Mouse (Mus musculus) stomach, embryonic 14.5 days (tissue): ENCODE data around the gene Sertad2. TPM values are rescaled to one million over a fixed set of nuclear protein-coding genes. Genes with fewer than 3 reads are reported as not detected.

ENCODE experiments used
- ATAC-seq: fragments of 200-750 bp; cut with Nextera tagmentation; 2 replicates; pipeline ENCODE4 v1.8.0; 2017; ENCODE audit warnings: low read depth, moderate TSS enrichment; ENCODE audit not compliant: insufficient number of reproducible peaks, insufficient read depth, low FRiP score
- H3K27ac ChIP-seq: fragments of 300-500 bp; sonication (generic); 2 replicates; pipeline ENCODE4 v1.5.1; 2014; ENCODE audit warnings: mild to moderate bottlenecking, low read length, moderate library complexity, mixed read lengths
- H3K27me3 ChIP-seq: fragments of 300-500 bp; sonication (generic); 2 replicates; pipeline ENCODE4 v1.6.1; 2014; ENCODE audit warnings: low read length, control low read depth, mixed read lengths; ENCODE audit not compliant: control insufficient read depth, insufficient read depth
- H3K36me3 ChIP-seq: fragments of 300-500 bp; sonication (generic); 2 replicates; pipeline ENCODE4 v1.6.1; 2014; ENCODE audit warnings: mild to moderate bottlenecking, control low read depth, low read length, moderate library complexity, mixed read lengths; ENCODE audit not compliant: control insufficient read depth, insufficient read depth
- H3K4me1 ChIP-seq: fragments of 300-500 bp; sonication (generic); 2 replicates; pipeline ENCODE4 v1.6.1; 2014; ENCODE audit warnings: low read length, control low read depth, mixed read lengths; ENCODE audit not compliant: control insufficient read depth, insufficient read depth
- H3K4me2 ChIP-seq: fragments of 300-500 bp; sonication (generic); replicated peaks from 2 replicates; pipeline ENCODE4 v1.6.1; 2014; ENCODE audit warnings: low read depth, low read length, control low read depth
- H3K4me3 ChIP-seq: fragments of 300-500 bp; sonication (generic); 2 replicates; pipeline ENCODE4 v1.5.1; 2014; ENCODE audit warnings: low read depth, low read length, control low read depth
- H3K9ac ChIP-seq: fragments of 300-500 bp; sonication (generic); replicated peaks from 2 replicates; pipeline ENCODE4 v1.6.1; 2014; ENCODE audit warnings: low read depth, mild to moderate bottlenecking, control low read depth, low read length, moderate library complexity, mixed read lengths
- H3K9me3 ChIP-seq: fragments of 300-500 bp; sonication (generic); 2 replicates; pipeline ENCODE4 v1.6.1; 2016; ENCODE audit warnings: low read depth, low read length, control low read depth; ENCODE audit not compliant: control insufficient read depth
- WGBS: fragments of 180-500 bp; shearing (Covaris S2); extraction: QIAGEN DNeasy Blood & Tissue Kit; methylation state at CpG from one replicate; pipeline ENCODE4 v1.1.7; 2014; 5-methylcytosine and 5-hydroxymethylcytosine counted together
- polyA plus RNA-seq: library from polyadenylated mRNA; unstranded; fragments of >200 nt; fragmentation: Nextera tagmentation; extraction: Ambion mirVana; gene quantifications from 2 replicates; pipeline ENCODE4 v1.2.1, GENCODE M21; 2014

The Sertad2 gene
- polyA plus RNA-seq, 1 experiment from 2014 or later = 32.6 TPM

GRCm38 (mm10) chr11:20646986-20647726, 104.1 kb downstream of the Sertad2 start:
- no peak overlapping the region for H3K4me2 ChIP-seq
- H3K9me3 ChIP-seq = no peaks in the 10 kb centered on the region
- H3K9ac ChIP-seq = no peak overlapping the region
- 34% methylated on average over 10 of the region's 10 CpGs for WGBS
- peaks cover 35% of the 10 kb centered on the region for H3K4me1 ChIP-seq
- H3K27me3 ChIP-seq = no peaks in the 10 kb centered on the region
- no peak for ATAC-seq
- peaks cover 10% of the 10 kb centered on the region for H3K36me3 ChIP-seq
- peak overlapping the region; percentile 48 for H3K27ac ChIP-seq
- H3K4me3 ChIP-seq = no peak overlapping the region

DNA sequence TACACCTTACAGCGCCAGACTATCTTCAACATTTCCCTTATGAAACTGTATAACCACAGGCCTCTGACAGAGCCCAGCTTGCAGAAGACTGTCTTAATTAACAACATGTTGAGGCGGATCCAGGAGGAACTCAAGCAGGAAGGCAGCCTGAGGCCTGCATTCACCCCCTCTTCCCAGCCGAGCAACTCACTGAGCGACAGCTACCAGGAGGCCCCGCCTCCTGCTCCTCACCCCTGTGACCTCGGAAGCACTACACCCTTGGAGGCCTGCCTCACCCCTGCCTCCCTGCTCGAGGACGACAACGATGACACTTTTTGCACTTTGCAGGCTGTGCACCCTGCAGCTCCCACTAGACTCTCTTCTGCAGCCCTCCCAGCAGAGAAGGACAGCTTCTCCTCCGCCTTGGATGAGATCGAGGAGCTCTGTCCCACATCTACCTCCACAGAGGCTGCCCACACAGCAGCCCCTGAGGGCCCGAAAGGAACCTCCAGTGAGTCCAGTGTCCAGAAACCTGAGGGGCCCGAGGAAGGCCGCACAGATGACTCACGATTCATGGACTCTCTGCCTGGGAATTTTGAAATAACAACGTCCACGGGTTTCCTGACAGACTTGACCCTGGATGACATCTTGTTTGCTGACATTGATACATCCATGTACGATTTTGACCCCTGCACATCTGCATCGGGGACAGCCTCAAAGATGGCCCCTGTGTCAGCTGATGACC, 105.0 kb downstream of the Sertad2 start:
- Histone ChIP-seq H3K4me2 (no peak overlapping the region), H3K9me3 (no peaks in the 10 kb centered on the region), H3K27ac (peak overlapping the region; percentile 48), H3K9ac (no peak overlapping the region), H3K36me3 (peaks cover 14% of the 10 kb centered on the region), H3K4me1 (peaks cover 35% of the 10 kb centered on the region), H3K27me3 (no peaks in the 10 kb centered on the region), H3K4me3 (no peak overlapping the region)
- ATAC-seq = peak; percentile 40; the same call in 1 of the 2 replicates
- WGBS = 45% methylated on average over 19 of the region's 19 CpGs

GRCm38 (mm10) chr11:20649477-20649876, 106.4 kb downstream of the Sertad2 start:
- Histone ChIP-seq H3K27ac (no peak overlapping the region), H3K4me2 (no peak overlapping the region), H3K27me3 (no peaks in the 10 kb centered on the region), H3K9ac (no peak overlapping the region), H3K36me3 (peaks cover 14% of the 10 kb centered on the region), H3K4me1 (peaks cover 35% of the 10 kb centered on the region), H3K9me3 (no peaks in the 10 kb centered on the region), H3K4me3 (no peak overlapping the region)
- no peak for ATAC-seq
- 85% methylated on average over 5 of the region's 5 CpGs for WGBS

DNA sequence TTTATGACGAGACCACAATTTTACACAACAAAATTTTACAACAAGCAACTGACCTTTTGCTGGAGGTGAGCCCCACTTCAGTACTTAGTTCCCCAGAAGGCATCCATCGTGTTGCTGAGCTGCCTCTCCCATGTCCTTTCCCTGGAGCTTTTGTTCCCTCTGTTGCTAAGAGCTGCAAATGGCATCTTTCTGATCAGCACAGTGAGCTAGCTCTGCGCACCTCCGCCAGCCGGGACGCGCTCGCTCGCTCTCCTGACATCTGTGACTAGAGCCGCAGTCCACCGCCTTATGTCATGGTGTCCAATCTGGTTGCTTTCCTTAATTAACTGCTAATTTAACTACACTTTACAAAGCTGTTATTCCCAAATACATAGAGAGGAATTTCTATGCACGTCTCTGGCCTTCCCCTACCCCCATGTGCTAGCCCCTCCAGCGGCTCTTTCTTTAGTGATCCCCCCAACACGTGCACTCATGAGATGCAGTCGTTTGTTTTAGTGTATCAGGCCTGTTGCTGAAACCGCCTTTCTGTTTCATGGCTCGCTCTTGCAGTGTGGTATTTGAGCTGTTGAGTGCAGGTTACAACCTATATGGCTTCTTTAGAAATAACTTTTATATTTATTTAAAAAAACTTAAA, 107.1 kb downstream of the Sertad2 start:
- 88% methylated on average over 17 of the region's 17 CpGs for WGBS
- Histone ChIP-seq H3K9me3 (no peaks in the 10 kb centered on the region), H3K27ac (no peak overlapping the region), H3K4me2 (no peak overlapping the region), H3K9ac (no peak overlapping the region), H3K27me3 (no peaks in the 10 kb centered on the region), H3K36me3 (peaks cover 14% of the 10 kb centered on the region), H3K4me1 (peaks cover 41% of the 10 kb centered on the region), H3K4me3 (no peak overlapping the region)
- ATAC-seq = no peak

GRCm38 (mm10) chr11:20651166-20651565, 108.1 kb downstream of the Sertad2 start:
- H3K9ac ChIP-seq = no peak overlapping the region
- 50% methylated on average over 1 of the region's 1 CpGs for WGBS
- no peaks in the 10 kb centered on the region for H3K9me3 ChIP-seq
- H3K4me2 ChIP-seq = no peak overlapping the region
- peaks cover 43% of the 10 kb centered on the region for H3K4me1 ChIP-seq
- no peak for ATAC-seq
- H3K27me3 ChIP-seq = no peaks in the 10 kb centered on the region
- H3K27ac ChIP-seq = peak overlapping the region; percentile 58; the same call in 1 of the 2 replicates
- peaks cover 14% of the 10 kb centered on the region for H3K36me3 ChIP-seq
- H3K4me3 ChIP-seq = no peak overlapping the region

DNA sequence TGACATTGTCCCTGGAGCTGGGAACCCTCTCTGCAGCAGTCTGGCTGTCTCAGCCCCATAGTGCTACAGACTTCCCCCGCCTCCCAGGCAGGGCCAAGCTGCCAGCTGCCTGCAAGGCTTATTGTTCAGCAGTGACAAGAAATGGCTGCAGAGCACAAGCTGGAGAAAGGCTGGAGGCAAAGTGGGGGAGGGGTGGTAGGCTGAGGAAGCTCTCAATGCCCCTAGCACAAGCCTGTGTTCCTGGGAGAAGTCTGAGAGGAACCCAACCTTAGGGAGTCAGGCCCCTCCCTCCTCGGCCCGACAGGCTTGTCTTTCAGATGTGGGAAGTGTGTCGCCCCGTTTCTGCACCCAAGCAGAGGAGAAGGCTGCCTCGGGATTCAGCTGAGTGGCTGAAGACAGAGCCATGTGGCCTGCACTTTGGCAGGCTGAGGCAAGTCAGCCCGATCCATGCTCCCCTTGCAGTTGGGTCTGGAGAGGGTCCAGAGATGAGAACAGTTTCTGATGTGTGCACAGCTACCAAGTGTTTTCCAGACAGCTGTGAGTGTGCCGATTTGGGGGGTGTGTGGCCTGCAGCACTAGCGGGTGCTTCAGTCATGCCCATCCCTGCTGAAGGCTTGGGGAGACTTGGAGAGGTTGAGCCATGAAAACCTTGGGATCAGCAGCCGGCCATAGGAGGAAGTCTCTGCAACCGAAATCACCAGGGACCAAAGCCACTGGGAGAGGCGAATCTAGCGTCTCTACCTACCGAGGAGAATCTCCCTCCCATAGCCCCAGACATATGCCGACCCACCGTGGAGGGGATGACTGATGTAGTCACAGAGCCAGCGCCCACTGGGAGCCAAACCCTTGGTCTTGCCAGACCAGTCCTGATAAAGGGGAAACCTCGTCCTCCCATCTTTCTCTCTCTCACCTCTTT, 113.0 kb downstream of the Sertad2 start:
- Histone ChIP-seq H3K4me1 (peaks cover 30% of the 10 kb centered on the region), H3K27me3 (no peaks in the 10 kb centered on the region), H3K4me3 (0 out of 2 replicates have a peak overlapping the region, but pooled peaks have one; percentile 1), H3K27ac (peak overlapping the region; percentile 84), H3K36me3 (peaks cover 5% of the 10 kb centered on the region), H3K4me2 (peak overlapping the region; percentile 22), H3K9me3 (no peaks in the 10 kb centered on the region), H3K9ac (no peak overlapping the region)
- ATAC-seq = peak; percentile 83
- 14% methylated on average over 18 of the region's 18 CpGs for WGBS

DNA sequence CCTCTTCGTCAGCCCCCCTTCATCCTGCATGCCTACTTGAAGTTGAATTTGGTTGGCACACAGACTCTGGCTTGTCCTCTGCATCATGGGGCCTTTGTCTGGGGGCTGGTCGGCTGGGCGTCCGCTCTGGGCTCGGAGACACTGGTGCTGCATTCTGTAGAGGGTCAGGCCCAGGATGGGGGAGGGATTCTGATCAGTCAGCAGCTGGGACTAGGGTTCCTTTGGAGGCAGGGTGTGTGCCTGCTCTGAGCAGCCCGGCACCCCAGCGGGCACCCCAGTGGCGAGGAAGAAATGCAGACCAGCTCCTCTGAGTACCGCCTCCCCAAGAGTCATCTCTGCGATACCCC, 113.6 kb downstream of the Sertad2 start:
- ATAC-seq = no peak

More for the DNA sequence above, 113.6 kb downstream of the Sertad2 start:
- 26% methylated on average over 10 of the region's 10 CpGs for WGBS
- Histone ChIP-seq H3K4me1 (peaks cover 25% of the 10 kb centered on the region), H3K36me3 (peaks cover 5% of the 10 kb centered on the region), H3K4me3 (peak overlapping the region; percentile 1; the same call in 1 of the 2 replicates), H3K9ac (no peak overlapping the region), H3K27ac (peak overlapping the region; percentile 84; the same call in 1 of the 2 replicates), H3K4me2 (peak overlapping the region; percentile 22), H3K9me3 (no peaks in the 10 kb centered on the region), H3K27me3 (no peaks in the 10 kb centered on the region)
